In genomic region chr6:55452381-55452780, GRCm38 (mm10) we compare ENCODE assay signal across 8 mouse cellular contexts. TPM values are rescaled to one million over a fixed set of nuclear protein-coding genes. Genes with fewer than 3 reads are reported as not detected.
DNase-seq lines count a peak whose midpoint lies in the region; ATAC-seq and TF ChIP-seq lines count a peak whose summit lies in the region.

No protein-coding gene starts in this region.

- peak overlapping the region; percentile 40; the same call in 1 of the 2 replicates for H3K9ac ChIP-seq in kidney, postnatal 0 days (ENCODE audit: low read depth, low read length)
- H3K9ac ChIP-seq in embryonic facial prominence, embryonic 12.5 days: peak overlapping the region; percentile 46
- H3K9ac ChIP-seq in hindbrain, embryonic 13.5 days: peak overlapping the region; percentile 92
- peak overlapping the region; percentile 92 for H3K9ac ChIP-seq in midbrain, embryonic 16.5 days (ENCODE audit: low read depth, low read length)

- no peaks in the 10 kb centered on the region for H3K9me3 ChIP-seq in kidney, postnatal 0 days (replicated peaks; ENCODE audit: low read length)
- H3K9me3 ChIP-seq in embryonic facial prominence, embryonic 12.5 days: no peaks in the 10 kb centered on the region
- H3K9me3 ChIP-seq in hindbrain, embryonic 13.5 days: no peaks in the 10 kb centered on the region
- no peaks in the 10 kb centered on the region for H3K9me3 ChIP-seq in midbrain, embryonic 16.5 days (replicated peaks; ENCODE audit: control insufficient read depth, low read length, poor library complexity, severe bottlenecking)

- no peaks in the 10 kb centered on the region for H3K4me1 ChIP-seq in kidney, postnatal 0 days (replicated peaks; ENCODE audit: insufficient read depth, low read length)
- H3K4me1 ChIP-seq in embryonic facial prominence, embryonic 12.5 days: peaks cover 11% of the 10 kb centered on the region; the same call in 1 of the 2 replicates
- peaks cover 77% of the 10 kb centered on the region for H3K4me1 ChIP-seq in hindbrain, embryonic 13.5 days (replicated peaks)
- peaks cover 42% of the 10 kb centered on the region for H3K4me1 ChIP-seq in midbrain, embryonic 16.5 days (ENCODE audit: control insufficient read depth, insufficient read depth, low read length)

- no peak for ATAC-seq in kidney, postnatal 0 days (replicated peaks; ENCODE audit: low FRiP score, low read depth)
- no peak for ATAC-seq in embryonic facial prominence, embryonic 12.5 days (ENCODE audit: insufficient number of reproducible peaks, insufficient read depth, low FRiP score, low TSS enrichment)
- no peak for ATAC-seq in hindbrain, embryonic 13.5 days (ENCODE audit: low FRiP score)
- ATAC-seq in midbrain, embryonic 16.5 days: no peak
- ATAC-seq in inflammation-experienced regulatory T-cells, adult 6 months: no peak

- H3K4me2 ChIP-seq in kidney, postnatal 0 days (ENCODE audit: low read length): peak overlapping the region; percentile 75
- peak overlapping the region; percentile 95 for H3K4me2 ChIP-seq in embryonic facial prominence, embryonic 12.5 days (replicated peaks)
- H3K4me2 ChIP-seq in hindbrain, embryonic 13.5 days: peak overlapping the region; percentile 88
- H3K4me2 ChIP-seq in midbrain, embryonic 16.5 days (ENCODE audit: low read length): peak overlapping the region; percentile 80

- no peak overlapping the region for H3K27ac ChIP-seq in kidney, postnatal 0 days
- no peak overlapping the region for H3K27ac ChIP-seq in embryonic facial prominence, embryonic 12.5 days
- H3K27ac ChIP-seq in hindbrain, embryonic 13.5 days: peak overlapping the region; percentile 91
- H3K27ac ChIP-seq in midbrain, embryonic 16.5 days (ENCODE audit: low read length): peak overlapping the region; percentile 90

- DNase-seq in kidney, postnatal 0 days (ENCODE audit: low spot score): no peak
- DNase-seq in kidney, postnatal 14 days: no peak
- DNase-seq in B cell, adult 2 months: no peak
- no peak for DNase-seq in urinary bladder, postnatal 4 days (ENCODE audit: low spot score in 2 of 2)

- no peaks in the 10 kb centered on the region for H3K36me3 ChIP-seq in kidney, postnatal 0 days (ENCODE audit: insufficient read depth, low read length)
- no peaks in the 10 kb centered on the region for H3K36me3 ChIP-seq in embryonic facial prominence, embryonic 12.5 days
- H3K36me3 ChIP-seq in hindbrain, embryonic 13.5 days: no peaks in the 10 kb centered on the region
- H3K36me3 ChIP-seq in midbrain, embryonic 16.5 days (ENCODE audit: control insufficient read depth, insufficient read depth, low read length): no peaks in the 10 kb centered on the region

- H3K27me3 ChIP-seq in kidney, postnatal 0 days (ENCODE audit: insufficient read depth, low read length): peaks cover 17% of the 10 kb centered on the region
- peaks cover 49% of the 10 kb centered on the region for H3K27me3 ChIP-seq in embryonic facial prominence, embryonic 12.5 days
- 0 out of 2 replicates have a peak, but pooled peaks cover 13% of the 10 kb centered on the region for H3K27me3 ChIP-seq in hindbrain, embryonic 13.5 days
- no peaks in the 10 kb centered on the region for H3K27me3 ChIP-seq in midbrain, embryonic 16.5 days (ENCODE audit: control insufficient read depth, insufficient read depth, low read depth, low read length)

- H3K4me3 ChIP-seq in kidney, postnatal 0 days (replicated peaks; ENCODE audit: low read depth, low read length): peak overlapping the region; percentile 41
- peak overlapping the region; percentile 55 for H3K4me3 ChIP-seq in embryonic facial prominence, embryonic 12.5 days
- H3K4me3 ChIP-seq in hindbrain, embryonic 13.5 days: peak overlapping the region; percentile 85
- peak overlapping the region; percentile 80 for H3K4me3 ChIP-seq in midbrain, embryonic 16.5 days (ENCODE audit: low read depth, low read length)

- no peak for TF ChIP-seq CTCF in kidney, postnatal 0 days (IDR thresholded peaks at IDR 0.05; ENCODE audit: low read depth)

- WGBS in kidney, postnatal 0 days: 3% methylated on average over 24 of the region's 24 CpGs
- WGBS in embryonic facial prominence, embryonic 12.5 days: 2% methylated on average over 24 of the region's 24 CpGs
- under 1% methylated on average over 24 of the region's 24 CpGs for WGBS in hindbrain, embryonic 13.5 days
- 0% methylated on average over 24 of the region's 24 CpGs for WGBS in midbrain, embryonic 16.5 days

RNA-seq across cellular contexts. Expression of gene Adcyap1r1, which starts 0.6 kb away (rescaled TPM):
- 1.2 TPM in 2 replicates for polyA plus RNA-seq in kidney, postnatal 0 days (2015; fragmentation: Nextera tagmentation; extraction: Ambion mirVana)
- 4.1 and 4.2 TPM in 2 replicates for polyA plus RNA-seq in embryonic facial prominence, embryonic 12.5 days (2016; fragmentation: Nextera tagmentation; extraction: Ambion mirVana)
- polyA plus RNA-seq in hindbrain, embryonic 13.5 days (2015; fragmentation: Nextera tagmentation; extraction: Ambion mirVana): 45.4 and 51.0 TPM in 2 replicates
- 46.9 and 60.8 TPM in 2 replicates for polyA plus RNA-seq in midbrain, embryonic 16.5 days (2015; fragmentation: Nextera tagmentation; extraction: Ambion mirVana)
- polyA plus RNA-seq in inflammation-experienced regulatory T-cells, adult 6 months (2017; shearing (Covaris generic)): not detected

Comparison
In these comparisons a context has a peak if more than half of its experiments do, and no peak if none do; other contexts are left out.
1. H3K27ac ChIP-seq: peak in hindbrain, embryonic 13.5 days (single experiment) and midbrain, embryonic 16.5 days (single experiment); none in kidney, postnatal 0 days (single experiment) and embryonic facial prominence, embryonic 12.5 days (single experiment).
2. H3K9ac ChIP-seq: peak in every context shown above with its lines; median percentile 92 in hindbrain, embryonic 13.5 days; 92 in midbrain, embryonic 16.5 days; 46 in embryonic facial prominence, embryonic 12.5 days; 40 in kidney, postnatal 0 days.
3. Peak in every context shown above with its lines, with median percentiles within 50 percentile points of each other: H3K4me2 ChIP-seq and H3K4me3 ChIP-seq.